Mouse (Mus musculus) forebrain, embryonic 12.5 days (tissue): ENCODE results near the gene Odaph. TPM values are rescaled to one million over a fixed set of nuclear protein-coding genes. Genes with fewer than 3 reads are reported as not detected.

Experiments used
- ATAC-seq: fragments of 200-750 bp; cut with Nextera tagmentation; 2 replicates; pipeline ENCODE4 v1.8.0; 2017; ENCODE audit warnings: moderate TSS enrichment; ENCODE audit not compliant: low FRiP score
- H3K27ac ChIP-seq: fragments of 300-500 bp; sonication (generic); 2 replicates; pipeline ENCODE4 v1.5.1; 2016; ENCODE audit warnings: mild to moderate bottlenecking
- H3K27me3 ChIP-seq: fragments of 300-500 bp; sonication (generic); 2 replicates; pipeline ENCODE4 v1.6.1; 2016; ENCODE audit warnings: mild to moderate bottlenecking
- H3K36me3 ChIP-seq: fragments of 300-500 bp; sonication (generic); replicated peaks from 2 replicates; pipeline ENCODE4 v1.6.1; 2016; ENCODE audit warnings: mild to moderate bottlenecking
- H3K4me1 ChIP-seq: fragments of 300-500 bp; sonication (generic); 2 replicates; pipeline ENCODE4 v1.6.1; 2016
- H3K4me2 ChIP-seq: fragments of 300-500 bp; sonication (generic); 2 replicates; pipeline ENCODE4 v1.6.1; 2016; ENCODE audit warnings: mild to moderate bottlenecking, moderate library complexity
- H3K4me3 ChIP-seq: fragments of 300-500 bp; sonication (generic); replicated peaks from 2 replicates; pipeline ENCODE4 v1.5.1; 2016; ENCODE audit warnings: mild to moderate bottlenecking
- H3K9ac ChIP-seq: fragments of 300-500 bp; sonication (generic); 2 replicates; pipeline ENCODE4 v1.6.1; 2016; ENCODE audit warnings: mild to moderate bottlenecking
- H3K9me3 ChIP-seq: fragments of 300-500 bp; sonication (generic); 2 replicates; pipeline ENCODE4 v1.6.1; 2016
- WGBS: fragments of 180-500 bp; shearing (Covaris S2); methylation state at CpG from one replicate; pipeline ENCODE4 v1.1.7; 2016; 5-methylcytosine and 5-hydroxymethylcytosine counted together
- polyA plus RNA-seq: library from polyadenylated mRNA; unstranded; fragments of >200 nt; fragmentation: Nextera tagmentation; extraction: Ambion mirVana; gene quantifications from 2 replicates; pipeline ENCODE4 v1.2.1, GENCODE M21; 2016

The Odaph gene
- polyA plus RNA-seq, 1 experiment from 2014 or later = not detected

DNA sequence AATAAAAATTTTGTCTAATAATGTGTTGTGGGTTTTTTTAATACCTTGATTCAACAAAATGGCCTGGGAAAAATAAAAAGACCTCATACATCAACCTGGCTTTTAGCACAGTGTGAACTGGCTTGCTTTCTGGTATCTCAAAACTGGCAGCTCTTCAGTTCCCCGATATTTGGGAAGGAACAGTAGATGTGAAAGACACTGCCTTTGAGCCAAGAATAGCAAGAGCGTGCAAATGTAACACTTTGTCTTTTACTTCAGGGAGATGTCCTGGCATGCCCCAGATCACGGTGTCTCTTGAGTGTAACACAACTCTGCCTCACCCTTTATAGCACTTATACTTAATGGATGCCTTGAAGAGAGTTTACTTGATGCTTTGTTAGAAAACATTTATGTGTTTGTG is 15.2 kb upstream of the Odaph start:
- Histone ChIP-seq H3K27ac (no peak overlapping the region), H3K36me3 (no peaks in the 10 kb centered on the region), H3K27me3 (no peaks in the 10 kb centered on the region), H3K4me1 (no peaks in the 10 kb centered on the region), H3K9ac (no peak overlapping the region), H3K4me3 (no peak overlapping the region), H3K4me2 (no peak overlapping the region), H3K9me3 (no peaks in the 10 kb centered on the region)
- no peak for ATAC-seq
- 91% methylated on average over 3 of the region's 3 CpGs for WGBS

GRCm38 (mm10) chr5:91974002-91974401 is 13.3 kb upstream of the Odaph start:
- Histone ChIP-seq H3K4me2 (no peak overlapping the region), H3K4me3 (no peak overlapping the region), H3K36me3 (no peaks in the 10 kb centered on the region), H3K9me3 (no peaks in the 10 kb centered on the region), H3K27me3 (no peaks in the 10 kb centered on the region), H3K4me1 (no peaks in the 10 kb centered on the region), H3K9ac (no peak overlapping the region), H3K27ac (no peak overlapping the region)
- WGBS = 91% methylated on average over 7 of the region's 7 CpGs
- ATAC-seq = no peak

GRCm38 (mm10) chr5:91975758-91976157 is 11.5 kb upstream of the Odaph start:
- Histone ChIP-seq H3K27me3 (no peaks in the 10 kb centered on the region), H3K36me3 (no peaks in the 10 kb centered on the region), H3K4me3 (no peak overlapping the region), H3K27ac (no peak overlapping the region), H3K4me2 (no peak overlapping the region), H3K9me3 (no peaks in the 10 kb centered on the region), H3K9ac (no peak overlapping the region), H3K4me1 (no peaks in the 10 kb centered on the region)
- ATAC-seq = no peak
- 92% methylated on average over 9 of the region's 9 CpGs for WGBS

GRCm38 (mm10) chr5:91976566-91977396 is 10.5 kb upstream of the Odaph start:
- WGBS = 75% methylated on average over 10 of the region's 10 CpGs
- H3K4me2 ChIP-seq = no peak overlapping the region
- H3K36me3 ChIP-seq = no peaks in the 10 kb centered on the region
- no peak for ATAC-seq
- no peak overlapping the region for H3K27ac ChIP-seq
- no peak overlapping the region for H3K4me3 ChIP-seq
- no peaks in the 10 kb centered on the region for H3K9me3 ChIP-seq
- no peaks in the 10 kb centered on the region for H3K4me1 ChIP-seq
- H3K9ac ChIP-seq = no peak overlapping the region
- H3K27me3 ChIP-seq = no peaks in the 10 kb centered on the region

DNA sequence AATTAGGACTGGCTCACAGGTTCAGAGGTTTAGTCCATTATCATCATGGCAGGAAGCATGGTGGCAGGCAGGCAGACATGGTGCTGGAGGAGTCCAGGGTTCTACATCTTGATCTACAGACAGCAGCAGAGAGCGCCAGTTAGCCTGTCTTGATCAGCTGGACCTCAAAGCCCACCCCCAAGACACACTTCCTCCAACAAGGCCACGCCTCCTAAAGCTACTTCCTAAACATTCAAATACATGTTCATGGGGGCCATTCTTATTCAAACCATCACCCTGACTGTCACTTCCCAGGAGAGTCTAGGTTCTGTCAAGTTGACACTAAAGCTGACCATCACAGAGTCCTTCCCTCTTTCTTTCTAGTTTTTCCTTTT is 9.9 kb upstream of the Odaph start:
- WGBS = 86% methylated on average over 2 of the region's 2 CpGs
- no peak overlapping the region for H3K27ac ChIP-seq
- no peaks in the 10 kb centered on the region for H3K4me1 ChIP-seq
- no peaks in the 10 kb centered on the region for H3K27me3 ChIP-seq
- H3K9ac ChIP-seq = no peak overlapping the region
- no peaks in the 10 kb centered on the region for H3K36me3 ChIP-seq
- H3K9me3 ChIP-seq = no peaks in the 10 kb centered on the region
- H3K4me3 ChIP-seq = no peak overlapping the region
- no peak for ATAC-seq
- H3K4me2 ChIP-seq = no peak overlapping the region

GRCm38 (mm10) chr5:91981176-91981840 is 6.0 kb upstream of the Odaph start:
- Histone ChIP-seq H3K4me3 (no peak overlapping the region), H3K4me2 (no peak overlapping the region), H3K4me1 (no peaks in the 10 kb centered on the region), H3K36me3 (no peaks in the 10 kb centered on the region), H3K27me3 (no peaks in the 10 kb centered on the region), H3K9ac (no peak overlapping the region), H3K9me3 (no peaks in the 10 kb centered on the region), H3K27ac (no peak overlapping the region)
- WGBS = 91% methylated on average over 11 of the region's 11 CpGs
- ATAC-seq = no peak

DNA sequence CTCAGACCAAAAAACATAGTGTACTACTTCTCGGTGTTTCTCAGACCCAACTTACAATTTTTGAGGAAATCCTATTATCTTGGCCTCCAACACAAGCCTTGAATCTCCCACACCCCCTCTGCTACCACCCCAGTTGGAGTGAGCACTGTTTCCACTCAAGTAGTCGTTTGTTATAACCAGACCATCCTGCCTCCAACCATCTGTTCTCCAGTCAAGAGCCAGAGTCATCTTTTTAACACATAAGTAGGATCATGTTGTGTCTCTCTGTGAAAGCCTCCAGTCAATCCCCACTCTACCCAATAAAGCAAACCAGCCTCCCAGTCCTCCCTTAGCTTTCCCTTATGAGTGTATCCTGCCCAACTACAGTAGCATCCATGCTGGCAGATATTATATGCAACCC is 3.8 kb upstream of the Odaph start:
- Histone ChIP-seq H3K36me3 (no peaks in the 10 kb centered on the region), H3K4me1 (no peaks in the 10 kb centered on the region), H3K4me2 (no peak overlapping the region), H3K9me3 (no peaks in the 10 kb centered on the region), H3K27ac (no peak overlapping the region), H3K27me3 (no peaks in the 10 kb centered on the region), H3K4me3 (no peak overlapping the region), H3K9ac (no peak overlapping the region)
- ATAC-seq = no peak
- 79% methylated on average over 2 of the region's 2 CpGs for WGBS

GRCm38 (mm10) chr5:91985721-91986120 is 1.6 kb upstream of the Odaph start:
- Histone ChIP-seq H3K36me3 (no peaks in the 10 kb centered on the region), H3K4me3 (no peak overlapping the region), H3K9ac (no peak overlapping the region), H3K9me3 (no peaks in the 10 kb centered on the region), H3K27ac (no peak overlapping the region), H3K4me1 (no peaks in the 10 kb centered on the region), H3K4me2 (no peak overlapping the region), H3K27me3 (no peaks in the 10 kb centered on the region)
- no peak for ATAC-seq
- 31% methylated on average over 2 of the region's 2 CpGs for WGBS

GRCm38 (mm10) chr5:91987799-91988198 is 524 bp downstream of the Odaph start:
- no peak for ATAC-seq
- Histone ChIP-seq H3K9me3 (no peaks in the 10 kb centered on the region), H3K4me1 (no peaks in the 10 kb centered on the region), H3K4me3 (no peak overlapping the region), H3K27me3 (no peaks in the 10 kb centered on the region), H3K4me2 (no peak overlapping the region), H3K9ac (no peak overlapping the region), H3K36me3 (no peaks in the 10 kb centered on the region), H3K27ac (no peak overlapping the region)
- 85% methylated on average over 2 of the region's 2 CpGs for WGBS

GRCm38 (mm10) chr5:91989261-91989660 is 2.0 kb downstream of the Odaph start:
- no peaks in the 10 kb centered on the region for H3K36me3 ChIP-seq
- no peak for ATAC-seq
- no peaks in the 10 kb centered on the region for H3K27me3 ChIP-seq
- H3K9ac ChIP-seq = no peak overlapping the region
- H3K9me3 ChIP-seq = no peaks in the 10 kb centered on the region
- H3K4me2 ChIP-seq = no peak overlapping the region
- H3K27ac ChIP-seq = no peak overlapping the region
- 87% methylated on average over 9 of the region's 9 CpGs for WGBS
- H3K4me3 ChIP-seq = no peak overlapping the region
- H3K4me1 ChIP-seq = no peaks in the 10 kb centered on the region

- no peaks in the 10 kb centered on the region for H3K4me1 ChIP-seq
- no peak overlapping the region for H3K27ac ChIP-seq
- no peak overlapping the region for H3K9ac ChIP-seq
- H3K36me3 ChIP-seq = no peaks in the 10 kb centered on the region
- H3K27me3 ChIP-seq = no peaks in the 10 kb centered on the region
- 88% methylated on average over 6 of the region's 6 CpGs for WGBS
- no peak overlapping the region for H3K4me3 ChIP-seq
- no peaks in the 10 kb centered on the region for H3K9me3 ChIP-seq
- ATAC-seq = no peak
- no peak overlapping the region for H3K4me2 ChIP-seq
Observed at GRCm38 (mm10) chr5:91991191-91991937, 4.1 kb downstream of the Odaph start.

DNA sequence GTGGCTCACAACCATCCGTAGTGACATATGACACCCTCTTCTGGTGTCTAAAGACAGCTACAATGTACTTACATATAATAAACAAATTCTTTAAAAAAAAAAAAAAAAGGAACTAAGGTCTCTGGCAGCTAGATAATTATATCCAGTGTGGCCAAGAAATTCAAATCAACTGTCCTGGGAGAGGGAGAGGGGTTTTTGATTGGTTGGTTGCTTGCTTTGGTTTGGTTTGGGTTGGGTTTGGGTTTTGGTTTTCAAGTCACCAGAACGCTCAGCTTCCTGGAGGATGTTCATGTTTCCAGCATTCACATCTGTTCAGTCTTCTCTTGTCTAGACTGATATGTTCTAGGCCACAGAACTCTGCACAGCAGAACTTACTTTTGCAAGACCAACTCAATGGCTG is 5.8 kb downstream of the Odaph start:
- no peak overlapping the region for H3K4me3 ChIP-seq
- no peaks in the 10 kb centered on the region for H3K9me3 ChIP-seq
- H3K27me3 ChIP-seq = no peaks in the 10 kb centered on the region
- H3K27ac ChIP-seq = no peak overlapping the region
- no peaks in the 10 kb centered on the region for H3K36me3 ChIP-seq
- H3K4me1 ChIP-seq = no peaks in the 10 kb centered on the region
- no peak for ATAC-seq
- H3K9ac ChIP-seq = no peak overlapping the region
- H3K4me2 ChIP-seq = no peak overlapping the region
- WGBS = 94% methylated on average over 2 of the region's 2 CpGs
